Mouse (Mus musculus) gastrocnemius, postnatal 14 days (tissue): Measurements from ENCODE around the gene Dlg1. TPM values are rescaled to one million over a fixed set of nuclear protein-coding genes. Genes with fewer than 3 reads are reported as not detected.

Experiments used
- DNase-seq: peaks from one replicate; pipeline ENCODE4 v3.0.0; 2021; ENCODE audit warnings: mixed read lengths
- intact Hi-C: fragments of 180-260 bp; cut with DNase I; formaldehyde crosslinking; loops from one replicate; pipeline ENCODE4 v1.15.1; 2025; ENCODE audit warnings: low total_unique reads
- total RNA-seq, 2 experiments: library from RNA; stranded (reverse); gene quantifications; 2 replicates each; pipeline ENCODE4 v1.2.3; 2021

The Dlg1 gene
- total RNA-seq, 2 experiments from 2014 or later = 26.4 to 30.9 TPM

- intact Hi-C loops = no loop called here
- DNase-seq = no peak
Measured at GRCm38 (mm10) chr16:31803644-31804043, 140.4 kb downstream of the Dlg1 start.

DNA sequence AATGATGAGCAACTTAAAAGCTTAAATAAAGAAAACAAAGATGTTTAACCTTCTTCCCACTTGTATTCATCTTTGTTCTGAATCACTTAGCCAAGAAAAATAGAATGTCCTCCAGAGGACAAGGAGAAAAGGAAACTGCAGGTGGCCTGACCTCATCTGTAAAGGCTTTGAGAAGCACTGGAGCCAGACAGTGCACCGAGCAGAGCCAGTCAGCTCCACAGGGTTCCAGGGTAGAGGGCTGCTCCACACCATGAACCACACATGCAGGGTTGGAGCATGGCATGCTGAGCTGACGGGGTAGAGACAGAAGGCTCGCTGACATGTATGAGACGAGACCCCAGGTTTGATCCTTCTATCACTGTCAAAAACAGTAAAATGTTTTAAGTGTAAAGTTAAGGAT, 162.8 kb downstream of the Dlg1 start:
- no peak for DNase-seq
- intact Hi-C loops = no loop called here

- peak; percentile 13 for DNase-seq
- intact Hi-C loops = no loop called here
Measured at GRCm38 (mm10) chr16:31830726-31831125, 167.5 kb downstream of the Dlg1 start.

- intact Hi-C loops = no loop called here
Measured at GRCm38 (mm10) chr16:31832630-31833422, 169.6 kb downstream of the Dlg1 start.

DNA sequence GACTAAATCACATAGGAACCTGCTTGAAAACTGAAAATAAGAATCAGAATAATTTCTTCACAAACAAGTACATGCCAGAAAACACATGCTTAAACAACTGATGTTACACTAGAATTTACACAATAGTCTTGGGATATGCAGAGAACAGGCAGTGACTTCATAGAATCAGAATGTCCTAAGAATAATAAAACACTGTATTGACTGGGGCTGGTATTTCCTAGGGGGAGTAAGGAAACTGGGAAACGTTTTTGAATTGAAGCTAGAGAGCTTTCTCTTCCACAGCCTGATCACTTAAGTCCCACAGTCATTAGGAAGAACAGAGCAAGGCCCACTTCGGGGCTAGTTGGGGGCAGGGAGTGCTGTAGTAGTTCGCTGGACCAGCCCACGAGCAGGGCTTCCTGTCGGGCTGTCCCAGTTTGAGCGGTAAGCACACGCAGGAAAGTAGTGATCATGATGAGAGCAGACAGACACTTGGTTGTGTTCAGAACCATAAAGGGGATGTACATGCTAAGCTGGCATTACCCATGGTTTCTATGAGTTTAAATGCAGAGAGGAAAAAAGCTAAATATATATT, 170.9 kb downstream of the Dlg1 start:
- intact Hi-C loops = no loop called here
- DNase-seq = peak; percentile 6

More at GRCm38 (mm10) chr16:31832630-31833422, 169.6 kb downstream of the Dlg1 start:
- no peak for DNase-seq

GRCm38 (mm10) chr16:31834662-31835318, 171.5 kb downstream of the Dlg1 start:
- intact Hi-C loops = no loop called here
- DNase-seq = no peak

GRCm38 (mm10) chr16:31837362-31837761, 174.1 kb downstream of the Dlg1 start:
- no peak for DNase-seq
- intact Hi-C loops = no loop called here

DNA sequence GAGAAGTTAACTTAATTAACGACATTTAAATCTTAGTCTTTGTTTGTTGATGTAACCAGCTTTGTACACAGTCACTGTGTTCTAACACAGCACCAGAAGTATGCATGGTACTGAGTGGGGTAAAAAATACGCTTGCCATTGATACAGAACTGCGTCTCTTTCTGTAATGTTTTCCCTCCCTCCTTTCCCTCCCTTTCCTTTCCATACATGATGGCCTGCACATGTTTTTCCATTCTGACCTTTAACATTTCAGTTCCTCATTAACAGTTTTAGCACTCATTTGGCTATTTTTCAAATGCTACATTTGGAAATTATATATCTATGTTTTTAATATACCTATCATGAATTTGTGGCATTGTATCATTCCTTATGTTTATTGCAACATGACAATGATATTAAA, 181.0 kb downstream of the Dlg1 start:
- no peak for DNase-seq
- intact Hi-C loops = no loop called here

DNA sequence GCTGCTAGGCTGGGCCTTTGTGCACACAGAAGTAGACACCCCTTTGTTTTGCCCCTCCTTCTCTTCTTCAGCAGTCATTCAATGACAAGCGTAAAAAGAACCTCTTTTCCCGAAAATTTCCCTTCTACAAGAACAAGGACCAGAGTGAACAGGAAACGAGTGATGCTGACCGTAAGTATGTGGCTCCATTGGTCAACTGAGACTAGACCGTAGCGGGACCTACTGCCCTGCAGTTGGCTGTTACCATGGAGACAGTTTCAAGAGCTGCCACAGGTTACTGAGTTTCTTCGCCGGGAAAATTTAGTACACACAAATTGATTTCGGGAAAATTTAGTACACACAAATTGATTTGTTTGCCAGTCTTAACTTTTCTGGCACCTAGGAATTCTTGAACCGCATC, 183.5 kb downstream of the Dlg1 start:
- no peak for DNase-seq
- intact Hi-C loops = no loop called here

DNA sequence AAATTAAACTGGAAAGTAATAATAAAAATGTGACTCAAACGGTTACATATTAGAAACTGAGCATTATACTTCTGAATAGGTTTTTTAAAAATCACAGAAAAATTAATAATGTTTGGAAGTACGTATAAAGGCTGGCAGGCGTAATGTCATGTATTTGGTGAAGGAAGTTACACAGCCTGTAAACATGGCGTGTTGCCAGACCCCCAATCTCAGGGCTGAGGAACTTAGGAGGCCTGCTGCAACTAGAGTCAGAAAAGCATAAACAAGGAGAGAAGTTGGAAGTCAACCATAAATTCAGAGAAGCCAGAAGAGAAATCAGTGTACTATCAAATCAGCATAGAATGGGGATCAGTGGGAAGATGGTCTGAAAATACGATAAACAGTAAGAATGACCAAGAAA, 200.7 kb downstream of the Dlg1 start:
- intact Hi-C loops = no loop called here
- no peak for DNase-seq

DNA sequence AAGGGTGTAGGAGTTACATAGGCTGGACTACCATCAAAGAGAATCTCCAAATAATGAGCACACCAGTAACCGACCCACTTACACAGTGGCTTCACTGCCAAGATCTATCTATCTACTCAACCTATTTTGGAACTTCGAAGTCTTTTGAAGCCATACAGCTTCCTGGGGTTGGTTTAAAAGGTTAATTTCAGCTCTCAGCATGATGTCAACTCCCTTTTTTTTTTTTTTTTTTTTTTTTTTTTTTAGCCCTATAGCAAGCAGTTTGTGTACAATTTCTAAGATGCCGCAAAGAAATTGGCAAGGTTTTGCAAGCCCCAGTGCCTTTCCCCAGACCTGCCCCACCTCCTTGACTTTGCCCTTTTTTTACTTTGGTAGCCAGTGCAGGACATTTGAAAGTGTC, 202.0 kb downstream of the Dlg1 start:
- no peak for DNase-seq
- intact Hi-C loops = no loop called here

DNA sequence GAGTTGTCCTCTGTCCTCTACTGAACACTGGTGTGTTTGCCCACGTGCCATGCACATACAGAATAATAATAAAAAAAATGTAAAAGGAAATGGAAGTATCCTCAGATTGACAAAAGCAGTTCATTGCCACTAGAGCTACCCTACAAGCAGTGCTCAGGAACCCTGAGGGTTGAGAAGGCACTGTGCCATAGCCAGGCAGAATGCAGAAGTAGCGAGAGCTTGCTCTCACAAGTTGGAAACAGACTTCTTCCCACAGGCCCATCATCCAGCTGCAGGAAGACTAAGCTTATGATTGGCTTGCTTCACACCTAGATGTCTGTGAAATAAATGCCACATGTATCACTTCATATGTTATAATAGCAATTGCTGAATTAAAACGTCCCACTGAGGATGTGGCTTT, 203.7 kb downstream of the Dlg1 start:
- intact Hi-C loops = no loop called here
- DNase-seq = no peak

DNA sequence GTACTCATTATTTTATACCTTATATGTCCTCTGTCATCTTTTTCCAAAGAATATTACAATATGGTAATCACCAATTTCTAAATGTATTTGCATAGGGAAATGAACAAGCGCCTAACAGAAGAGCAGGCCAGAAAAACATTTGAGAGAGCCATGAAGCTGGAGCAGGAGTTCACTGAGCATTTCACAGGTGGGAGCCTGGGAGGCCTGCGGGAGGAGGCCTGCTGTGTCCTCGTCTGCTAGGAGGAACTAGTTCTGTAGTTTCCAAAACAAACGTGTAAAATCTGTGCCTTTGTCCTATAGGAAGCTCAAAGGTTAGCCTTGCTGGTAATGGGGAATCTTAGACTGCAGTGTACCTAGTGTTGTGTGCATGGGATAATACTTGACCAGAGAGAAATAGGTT, 204.5 kb downstream of the Dlg1 start:
- DNase-seq = no peak
- intact Hi-C loops = no loop called here

GRCm38 (mm10) chr16:31873721-31874120, 210.5 kb downstream of the Dlg1 start:
- intact Hi-C loops = no loop called here
- no peak for DNase-seq

- no peak for DNase-seq
- intact Hi-C loops = no loop called here
Measured at GRCm38 (mm10) chr16:31875391-31875790, 212.1 kb downstream of the Dlg1 start.

DNA sequence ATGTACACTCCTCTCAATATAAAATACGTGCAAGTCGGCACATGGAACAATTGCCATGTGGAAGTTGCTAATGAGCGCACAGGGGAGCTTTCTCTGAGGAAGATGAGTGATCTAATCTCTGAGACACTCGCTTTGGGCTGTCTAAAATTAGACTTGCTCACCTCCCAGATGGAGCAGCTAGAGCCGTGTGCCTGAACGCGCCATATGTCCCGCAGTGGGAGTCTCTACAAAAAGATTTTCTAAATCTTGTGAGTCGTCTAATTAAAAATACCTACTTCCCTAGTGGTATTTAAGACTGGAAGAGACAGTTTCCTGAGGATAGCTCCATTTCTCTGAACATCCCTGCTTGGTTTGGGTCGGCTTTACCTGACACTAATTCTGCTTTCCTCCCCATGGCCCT, 213.1 kb downstream of the Dlg1 start:
- DNase-seq = no peak
- intact Hi-C loops = no loop called here

DNA sequence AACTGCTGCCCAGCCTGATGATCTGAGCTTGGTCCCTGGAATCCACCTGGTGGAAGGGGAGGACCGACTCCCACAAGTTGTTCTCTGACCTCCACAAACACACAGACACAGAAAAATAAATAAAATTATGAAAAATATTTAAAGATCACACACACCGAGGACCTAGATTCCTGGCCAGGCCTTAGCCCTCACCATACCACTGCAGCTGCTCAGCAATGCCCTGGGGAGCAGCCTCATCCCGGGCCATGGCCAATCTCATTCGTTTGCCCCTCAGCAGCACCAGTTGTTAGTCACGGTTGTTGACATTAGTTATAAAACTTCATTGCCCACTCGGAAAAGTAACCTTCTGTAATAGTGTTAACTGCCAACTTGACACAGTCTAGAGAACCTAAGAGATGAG, 214.8 kb downstream of the Dlg1 start:
- no peak for DNase-seq
- intact Hi-C loops = no loop called here

- intact Hi-C loops = no loop called here
- DNase-seq = peak; percentile 83
Measured at GRCm38 (mm10) chr16:31878573-31879257, 215.5 kb downstream of the Dlg1 start, which contains the start of gene Meltf. Gene Meltf (plus strand): TSS chr16:31878810.

DNA sequence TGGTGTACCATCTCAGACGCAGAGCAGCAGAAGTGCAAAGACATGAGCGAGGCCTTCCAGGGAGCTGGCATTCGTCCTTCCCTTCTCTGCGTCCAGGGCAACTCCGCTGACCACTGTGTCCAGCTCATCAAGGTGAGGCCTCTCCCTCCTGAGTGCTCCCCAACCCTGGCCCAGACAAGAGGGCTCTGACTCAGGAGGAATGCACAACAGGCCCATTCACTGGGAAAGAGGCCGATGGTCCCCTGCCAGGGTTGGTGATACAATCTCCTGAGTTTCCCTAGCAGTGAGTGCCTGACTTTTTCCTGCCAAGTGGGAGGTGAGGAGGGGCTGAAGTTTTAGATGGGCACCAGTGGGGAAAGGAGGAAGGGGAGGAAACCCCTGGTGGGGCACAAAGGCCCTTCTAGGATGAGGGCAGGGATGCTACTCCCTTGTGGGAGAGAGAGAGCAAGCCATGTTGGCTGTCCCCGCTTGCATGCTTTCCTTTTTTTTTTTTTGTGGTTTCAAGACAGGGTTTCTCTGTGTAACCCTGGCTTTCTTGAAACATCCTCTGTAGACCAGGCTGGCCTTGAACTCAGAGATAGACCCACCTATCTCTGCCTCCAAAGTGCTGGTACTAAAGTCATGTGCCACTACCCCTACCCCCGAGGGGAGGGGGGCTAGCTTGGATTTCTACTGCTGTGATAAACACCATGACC, 217.1 kb downstream of the Dlg1 start:
- intact Hi-C loops = loop anchor here (2.0 kb wide), 1 partner anchor 39 kb away; no protein-coding TSS in a partner anchor
- DNase-seq = no peak
